Mouse (Mus musculus) megakaryocyte, embryonic 14.5 days (primary cell): ENCODE measurements around the gene Cdt1.

Source experiments
- FLI1 ChIP-seq: IDR thresholded peaks from 2 replicates; pipeline ENCODE4 v1.6.1; 2012; ENCODE audit warnings: low read length, inconsistent platforms, mixed read lengths
- GATA1 ChIP-seq: IDR thresholded peaks from 3 replicates; pipeline ENCODE4 v1.6.1; 2012; ENCODE audit warnings: mixed read lengths, low read length, inconsistent platforms, borderline replicate concordance

- TF ChIP-seq FLI1: no peak
- TF ChIP-seq GATA1: no peak
Observed at GRCm38 (mm10) chr8:122531312-122531711, 36.5 kb upstream of the Cdt1 start.
